Mouse (Mus musculus): ENCODE results near the gene Eml4. TPM values are rescaled to one million over a fixed set of nuclear protein-coding genes. Genes with fewer than 3 reads are reported as not detected.

Gene Eml4
- polyA plus RNA-seq, 1 experiment from 2014 or later, result 22.7 TPM

GRCm38 (mm10) chr17:83312244-83312918 lies 38.4 kb upstream of the Eml4 start:
- 14% methylated on average over 15 of the region's 15 CpGs for WGBS
- Histone ChIP-seq H3K27me3 (replicated peaks; ENCODE audit: control insufficient read depth, insufficient read depth, low read length) (no peaks in the 10 kb centered on the region), H3K4me1 (ENCODE audit: control insufficient read depth, insufficient read depth, low read depth, low read length) (peaks cover 6% of the 10 kb centered on the region), H3K4me3 (ENCODE audit: low read length) (no peak overlapping the region), H3K9me3 (ENCODE audit: control insufficient read depth, low read length) (no peaks in the 10 kb centered on the region), H3K27ac (ENCODE audit: low read depth, low read length) (peak overlapping the region; percentile 56), H3K4me2 (ENCODE audit: low read length) (peak overlapping the region; percentile 38), H3K9ac (ENCODE audit: low read depth, low read length) (peak overlapping the region; percentile 17), H3K36me3 (ENCODE audit: control insufficient read depth, insufficient read depth, low read length) (no peaks in the 10 kb centered on the region)
- ATAC-seq, result peak; percentile 48; the same call in 1 of the 2 replicates

- Histone ChIP-seq H3K9ac (ENCODE audit: low read depth, low read length) (no peak overlapping the region), H3K27me3 (replicated peaks; ENCODE audit: control insufficient read depth, insufficient read depth, low read length) (no peaks in the 10 kb centered on the region), H3K36me3 (ENCODE audit: control insufficient read depth, insufficient read depth, low read length) (no peaks in the 10 kb centered on the region), H3K27ac (ENCODE audit: low read depth, low read length) (no peak overlapping the region), H3K4me2 (ENCODE audit: low read length) (no peak overlapping the region), H3K4me3 (ENCODE audit: low read length) (no peak overlapping the region), H3K9me3 (ENCODE audit: control insufficient read depth, low read length) (no peaks in the 10 kb centered on the region), H3K4me1 (ENCODE audit: control insufficient read depth, insufficient read depth, low read depth, low read length) (peaks cover 6% of the 10 kb centered on the region)
- WGBS, result 48% methylated on average over 8 of the region's 8 CpGs
- no peak; the same call in 1 of the 2 replicates for ATAC-seq
These were observed 37.6 kb upstream of the Eml4 start for GRCm38 (mm10) chr17:83313046-83313689.

DNA sequence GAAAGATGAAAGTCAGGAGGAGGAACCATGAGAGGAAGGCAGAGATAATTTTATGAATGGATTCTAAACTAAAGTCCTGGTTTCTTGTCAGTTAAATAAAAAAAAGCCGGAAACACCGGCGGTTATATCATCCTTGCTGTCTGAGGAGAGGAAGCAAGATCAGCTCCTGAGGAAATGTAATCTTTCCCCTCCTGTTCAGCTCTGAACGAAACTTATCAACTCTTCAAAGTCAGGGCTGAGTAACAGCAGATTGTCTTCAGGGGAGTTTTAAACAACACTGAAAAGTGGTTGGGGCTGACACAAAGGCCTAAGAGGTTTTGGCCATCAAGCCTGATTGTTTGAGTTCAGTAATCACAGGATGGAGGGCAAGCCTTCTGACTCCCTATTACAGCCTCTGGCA lies 35.3 kb upstream of the Eml4 start:
- H3K4me1 ChIP-seq (ENCODE audit: control insufficient read depth, insufficient read depth, low read depth, low read length), result peaks cover 6% of the 10 kb centered on the region
- no peak overlapping the region for H3K4me2 ChIP-seq (ENCODE audit: low read length)
- H3K9me3 ChIP-seq (ENCODE audit: control insufficient read depth, low read length), result no peaks in the 10 kb centered on the region
- ATAC-seq, result no peak
- H3K27ac ChIP-seq (ENCODE audit: low read depth, low read length), result no peak overlapping the region
- no peaks in the 10 kb centered on the region for H3K27me3 ChIP-seq (replicated peaks; ENCODE audit: control insufficient read depth, insufficient read depth, low read length)
- WGBS, result 79% methylated on average over 4 of the region's 4 CpGs
- no peak overlapping the region for H3K9ac ChIP-seq (ENCODE audit: low read depth, low read length)
- no peaks in the 10 kb centered on the region for H3K36me3 ChIP-seq (ENCODE audit: control insufficient read depth, insufficient read depth, low read length)
- no peak overlapping the region for H3K4me3 ChIP-seq (ENCODE audit: low read length)

DNA sequence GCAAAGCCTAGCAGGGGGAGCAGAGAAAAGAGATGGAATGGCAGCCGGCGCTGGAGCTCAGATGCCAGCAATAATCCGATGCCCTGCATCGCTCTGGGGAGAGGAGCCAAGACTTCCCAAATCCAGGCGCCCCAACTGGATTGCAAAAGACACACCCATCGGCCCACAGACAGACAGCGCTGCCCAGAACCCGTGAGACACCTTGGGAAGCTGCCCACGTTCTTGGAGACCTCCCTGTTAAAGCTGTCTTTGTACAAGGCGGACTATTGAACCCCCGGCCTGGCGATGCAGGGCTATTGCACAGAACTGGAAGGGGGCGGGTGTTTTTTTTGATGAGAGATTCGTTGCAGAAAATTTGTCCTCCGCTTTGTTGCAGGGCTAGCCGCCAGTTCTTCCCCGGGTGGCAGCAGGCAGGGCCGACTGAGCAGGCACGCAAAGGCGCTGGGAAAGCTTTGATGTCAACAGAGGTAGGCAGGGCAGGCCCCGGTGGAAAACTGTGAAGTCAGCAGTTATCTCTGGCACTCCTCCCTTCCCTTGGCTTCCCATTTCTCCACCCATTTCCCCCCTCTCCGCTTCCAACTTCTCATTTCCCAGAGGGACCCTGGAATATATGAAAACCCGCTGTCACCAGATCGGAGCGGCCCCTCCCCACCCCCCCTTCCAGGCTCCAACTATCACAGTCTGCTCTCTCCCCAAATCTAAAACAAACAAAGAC lies 28.0 kb upstream of the Eml4 start:
- Histone ChIP-seq H3K4me2 (ENCODE audit: low read length) (peak overlapping the region; percentile 57), H3K9me3 (ENCODE audit: control insufficient read depth, low read length) (no peaks in the 10 kb centered on the region), H3K27me3 (replicated peaks; ENCODE audit: control insufficient read depth, insufficient read depth, low read length) (no peaks in the 10 kb centered on the region), H3K27ac (ENCODE audit: low read depth, low read length) (peak overlapping the region; percentile 68), H3K4me1 (ENCODE audit: control insufficient read depth, insufficient read depth, low read depth, low read length) (peaks cover 8% of the 10 kb centered on the region), H3K4me3 (ENCODE audit: low read length) (peak overlapping the region; percentile 28), H3K9ac (ENCODE audit: low read depth, low read length) (peak overlapping the region; percentile 54), H3K36me3 (ENCODE audit: control insufficient read depth, insufficient read depth, low read length) (no peaks in the 10 kb centered on the region)
- WGBS, result 9% methylated on average over 25 of the region's 25 CpGs
- ATAC-seq, result peak; percentile 61

DNA sequence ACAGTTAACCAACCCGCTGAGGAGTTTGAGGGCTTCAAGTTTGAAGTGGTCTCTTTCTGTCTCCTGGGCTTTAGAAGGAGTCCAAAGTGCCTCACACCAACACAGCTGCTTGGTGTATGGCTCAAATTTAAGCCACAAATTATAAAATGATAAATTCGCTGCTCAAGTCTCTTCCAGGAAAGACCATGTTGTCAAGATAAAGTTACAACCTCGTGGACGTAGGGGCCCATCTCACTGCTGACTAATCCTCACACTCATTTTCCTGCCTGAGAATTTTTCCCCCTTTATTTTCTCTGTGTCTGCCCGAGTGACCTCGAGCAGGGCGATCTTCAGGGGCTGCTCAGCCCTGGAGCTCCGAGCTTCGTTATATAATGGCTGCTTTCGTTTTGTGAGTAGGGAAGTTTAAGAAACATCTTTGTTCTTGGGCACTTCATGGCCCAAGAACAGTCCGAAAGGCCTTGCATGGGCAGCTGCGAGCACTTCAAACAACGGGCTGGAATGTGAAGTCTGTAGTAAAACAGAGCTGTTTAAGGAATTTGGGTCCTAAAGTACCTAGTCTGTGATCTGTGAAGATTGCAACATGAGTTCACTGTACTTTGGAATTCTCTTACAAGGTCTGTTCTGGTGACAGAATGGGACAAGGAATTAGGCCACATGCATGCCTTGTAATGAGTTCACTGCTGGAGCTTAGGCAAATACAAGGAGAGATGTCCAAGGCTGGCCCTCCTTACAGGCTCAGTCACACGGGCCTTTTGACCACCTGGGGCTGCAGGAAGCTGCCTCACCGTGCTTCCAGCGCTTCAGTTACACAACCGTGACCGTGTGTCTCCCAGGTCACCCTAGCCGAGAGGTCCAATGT lies 27.1 kb upstream of the Eml4 start:
- H3K4me2 ChIP-seq (ENCODE audit: low read length), result no peak overlapping the region
- H3K4me3 ChIP-seq (ENCODE audit: low read length), result no peak overlapping the region
- no peak for ATAC-seq
- H3K27ac ChIP-seq (ENCODE audit: low read depth, low read length), result no peak overlapping the region
- no peaks in the 10 kb centered on the region for H3K9me3 ChIP-seq (ENCODE audit: control insufficient read depth, low read length)
- H3K9ac ChIP-seq (ENCODE audit: low read depth, low read length), result no peak overlapping the region
- no peaks in the 10 kb centered on the region for H3K36me3 ChIP-seq (ENCODE audit: control insufficient read depth, insufficient read depth, low read length)
- peaks cover 8% of the 10 kb centered on the region for H3K4me1 ChIP-seq (ENCODE audit: control insufficient read depth, insufficient read depth, low read depth, low read length)
- H3K27me3 ChIP-seq (replicated peaks; ENCODE audit: control insufficient read depth, insufficient read depth, low read length), result no peaks in the 10 kb centered on the region
- WGBS, result 62% methylated on average over 19 of the region's 19 CpGs

- no peak overlapping the region for H3K9ac ChIP-seq (ENCODE audit: low read depth, low read length)
- no peak for ATAC-seq
- H3K4me2 ChIP-seq (ENCODE audit: low read length), result no peak overlapping the region
- H3K27ac ChIP-seq (ENCODE audit: low read depth, low read length), result no peak overlapping the region
- 89% methylated on average over 11 of the region's 11 CpGs for WGBS
- H3K27me3 ChIP-seq (replicated peaks; ENCODE audit: control insufficient read depth, insufficient read depth, low read length), result no peaks in the 10 kb centered on the region
- H3K4me3 ChIP-seq (ENCODE audit: low read length), result no peak overlapping the region
- H3K36me3 ChIP-seq (ENCODE audit: control insufficient read depth, insufficient read depth, low read length), result no peaks in the 10 kb centered on the region
- peaks cover 8% of the 10 kb centered on the region for H3K4me1 ChIP-seq (ENCODE audit: control insufficient read depth, insufficient read depth, low read depth, low read length)
- no peaks in the 10 kb centered on the region for H3K9me3 ChIP-seq (ENCODE audit: control insufficient read depth, low read length)
These were observed 26.5 kb upstream of the Eml4 start for GRCm38 (mm10) chr17:83324269-83324616.

- ATAC-seq, result no peak
- Histone ChIP-seq H3K27me3 (replicated peaks; ENCODE audit: control insufficient read depth, insufficient read depth, low read length) (no peaks in the 10 kb centered on the region), H3K9me3 (ENCODE audit: control insufficient read depth, low read length) (no peaks in the 10 kb centered on the region), H3K4me3 (ENCODE audit: low read length) (no peak overlapping the region), H3K36me3 (ENCODE audit: control insufficient read depth, insufficient read depth, low read length) (no peaks in the 10 kb centered on the region), H3K4me2 (ENCODE audit: low read length) (peak overlapping the region; percentile 33; the same call in 1 of the 2 replicates), H3K27ac (ENCODE audit: low read depth, low read length) (no peak overlapping the region), H3K4me1 (ENCODE audit: control insufficient read depth, insufficient read depth, low read depth, low read length) (no peaks in the 10 kb centered on the region), H3K9ac (ENCODE audit: low read depth, low read length) (no peak overlapping the region)
- WGBS, result 49% methylated on average over 13 of the region's 13 CpGs
These were observed 15.5 kb upstream of the Eml4 start for GRCm38 (mm10) chr17:83335183-83335584.

DNA sequence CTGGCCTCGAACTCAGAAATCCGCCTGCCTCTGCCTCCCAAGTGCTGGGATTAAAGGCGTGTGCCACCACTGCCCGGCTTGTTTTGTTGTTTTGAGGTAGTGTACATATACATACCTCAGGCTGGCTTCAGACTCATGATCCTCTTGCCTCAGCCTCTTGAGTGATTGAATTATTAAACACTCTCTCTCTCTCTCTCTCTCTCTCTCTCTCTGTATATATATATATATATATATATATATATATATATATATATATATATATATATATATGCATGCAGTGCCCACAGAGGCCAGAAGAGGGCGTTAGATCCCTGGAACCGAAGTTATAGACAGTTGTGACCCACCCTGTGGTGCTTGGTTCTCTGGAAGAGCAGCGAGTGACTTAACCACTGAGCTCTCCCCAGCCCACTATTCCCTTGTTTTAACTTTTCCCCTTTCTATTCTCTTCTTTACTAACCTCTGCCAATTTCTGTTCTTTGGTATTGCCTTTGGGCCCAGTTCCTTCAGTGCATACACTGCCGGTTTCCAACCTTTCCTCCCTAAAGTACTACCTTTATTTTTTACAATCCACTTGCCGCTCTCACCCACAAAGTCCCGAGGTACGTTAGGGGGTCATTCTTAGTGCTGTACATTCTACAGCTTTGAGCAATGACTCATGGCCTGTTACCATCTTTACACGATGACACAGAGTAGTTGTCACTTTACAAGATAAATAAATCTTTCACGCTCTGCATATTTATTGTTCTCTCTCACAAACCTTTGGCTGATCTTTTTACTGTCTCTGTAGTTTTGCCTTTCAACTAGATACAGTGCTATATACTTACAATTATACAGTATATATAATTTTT lies 13.5 kb upstream of the Eml4 start:
- WGBS, result 80% methylated on average over 13 of the region's 13 CpGs

More for the DNA sequence above, 13.5 kb upstream of the Eml4 start:
- Histone ChIP-seq H3K27me3 (replicated peaks; ENCODE audit: control insufficient read depth, insufficient read depth, low read length) (no peaks in the 10 kb centered on the region), H3K27ac (ENCODE audit: low read depth, low read length) (no peak overlapping the region), H3K4me3 (ENCODE audit: low read length) (no peak overlapping the region), H3K36me3 (ENCODE audit: control insufficient read depth, insufficient read depth, low read length) (no peaks in the 10 kb centered on the region), H3K9me3 (ENCODE audit: control insufficient read depth, low read length) (no peaks in the 10 kb centered on the region), H3K9ac (ENCODE audit: low read depth, low read length) (no peak overlapping the region), H3K4me2 (ENCODE audit: low read length) (no peak overlapping the region), H3K4me1 (ENCODE audit: control insufficient read depth, insufficient read depth, low read depth, low read length) (no peaks in the 10 kb centered on the region)
- ATAC-seq, result no peak

Data from hindbrain, embryonic 16.5 days (tissue).